Mouse (Mus musculus): Measurements from ENCODE around the gene Magee1. TPM values are rescaled to one million over a fixed set of nuclear protein-coding genes. Genes with fewer than 3 reads are reported as not detected.
"Not testable (repeated sequence)": the region's sequence is repeated elsewhere in the genome, so short reads cannot be mapped to it uniquely, and the experiment has no call there.

Gene Magee1
- total RNA-seq (2021): 1 to 10 TPM; 3.8 to 4.5 TPM

DNA sequence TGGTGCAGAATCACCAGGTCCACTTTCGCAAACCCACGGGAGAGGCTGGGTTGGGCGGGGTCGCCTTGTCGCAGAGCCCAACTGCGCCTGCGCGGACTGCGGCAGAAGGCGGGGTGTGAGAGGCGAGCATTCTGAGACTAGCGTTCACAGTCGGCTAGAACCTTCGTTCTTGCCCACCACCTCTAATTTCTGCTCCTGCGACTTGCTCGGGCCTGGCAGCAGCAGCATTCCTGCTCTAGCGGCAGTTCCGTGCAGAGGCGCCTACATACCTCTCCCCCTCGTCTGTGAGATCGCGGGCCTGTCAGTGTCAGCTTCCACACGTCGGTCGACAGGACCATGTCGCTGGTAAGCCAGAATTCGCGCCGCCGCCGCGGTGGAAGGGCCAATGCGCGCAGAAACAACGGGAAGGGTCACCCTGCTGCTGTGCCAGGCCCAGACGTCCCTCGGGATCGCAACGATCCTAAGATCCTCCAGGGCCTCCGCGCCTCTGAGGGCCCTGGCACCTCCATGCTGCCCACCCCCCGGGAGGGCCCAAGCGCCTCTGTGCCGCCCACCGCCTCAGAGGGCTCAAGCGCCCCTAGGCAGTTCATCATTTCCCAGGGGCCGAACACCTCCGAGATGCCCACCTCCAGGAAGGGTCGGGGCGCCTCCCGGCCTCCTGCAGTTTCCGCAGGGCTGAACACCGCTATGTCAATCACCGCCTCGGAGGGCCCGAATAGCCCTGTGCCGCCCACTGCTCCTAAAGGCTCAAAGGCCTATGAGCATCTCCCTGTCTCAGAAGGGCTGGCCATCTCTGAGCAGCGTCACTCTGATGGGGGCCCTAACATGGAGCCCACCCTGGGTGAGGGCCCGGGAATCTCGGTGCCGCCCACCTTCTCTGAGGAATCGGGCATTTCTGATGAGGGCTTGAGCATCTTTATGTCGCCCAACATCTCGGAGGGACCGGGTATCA lies at the start of gene Magee1:
TSS of gene Magee1 (plus strand) at position 104 of the 952 bp plus-strand sequence.
- intact Hi-C loops (cut with DNase I): loop anchor here (10.0 kb wide), 1 partner anchor 1136 kb away; the partner anchor contains the start of gene Rlim
- DNase-seq: peak; percentile 71 to 74

GRCm38 (mm10) chrX:105079151-105079550 lies 41.0 kb upstream of the Magee1 start:
- intact Hi-C loops (cut with DNase I): loop anchor here (1.0 kb wide), 1 partner anchor 9 kb away; no protein-coding TSS in a partner anchor
- DNase-seq: peak in 1 of 2 experiments; percentile 9

DNA sequence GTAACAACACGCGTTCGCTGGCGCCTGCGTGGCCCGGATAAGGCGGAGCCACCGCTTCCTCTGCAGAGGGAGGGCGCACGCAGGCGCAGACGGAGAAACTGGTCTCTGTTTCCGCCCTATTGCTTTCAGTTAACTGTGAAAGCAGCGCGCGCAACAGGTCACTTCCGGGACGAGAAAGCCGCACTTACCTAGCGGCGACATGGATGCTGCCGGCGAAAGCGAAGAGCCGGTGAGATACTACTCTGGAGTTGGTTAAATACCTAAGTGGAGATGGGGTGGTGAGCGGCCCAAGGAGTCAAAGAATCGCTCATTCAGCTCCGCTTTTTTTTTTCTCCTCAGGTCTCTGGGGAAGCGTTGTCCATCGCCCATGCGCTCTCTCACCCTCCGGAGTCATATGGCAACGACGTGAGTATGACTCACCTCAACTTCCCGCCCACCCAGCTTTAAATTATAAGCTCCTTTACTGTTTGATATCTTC lies 40.5 kb upstream of the Magee1 start, which contains the start of gene Pbdc1:
TSS of gene Pbdc1 (plus strand) at position 142 of the 478 bp plus-strand sequence.
- peak; percentile 82 to 92 for DNase-seq
- intact Hi-C loops (cut with DNase I): loop anchor here (1.0 kb wide), 1 partner anchor 9 kb away; no protein-coding TSS in a partner anchor

DNA sequence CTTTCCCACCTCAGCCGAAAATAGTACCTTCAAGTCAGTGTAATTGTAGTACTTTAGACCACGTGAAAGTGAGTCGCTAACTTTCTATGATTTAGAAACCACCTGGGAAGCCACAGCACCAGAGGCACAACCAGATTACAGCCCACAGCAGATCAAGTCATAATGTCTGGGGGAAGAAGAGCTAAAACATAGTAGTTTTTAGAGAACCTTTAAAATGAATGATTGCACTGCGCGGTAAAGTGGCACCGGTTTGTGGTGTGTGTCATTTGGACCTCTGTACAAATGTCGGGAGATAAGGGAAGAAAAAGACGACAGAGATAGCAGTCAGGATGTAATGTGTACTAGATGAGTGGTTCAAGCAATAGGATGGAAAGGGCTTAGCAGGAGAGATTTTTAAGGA lies 40.1 kb upstream of the Magee1 start:
- intact Hi-C loops (cut with DNase I): no loop called here
- DNase-seq: no peak

- intact Hi-C loops (cut with DNase I): not testable (repeated sequence)
These were observed 37.2 kb upstream of the Magee1 start for GRCm38 (mm10) chrX:105083013-105083412.

GRCm38 (mm10) chrX:105104175-105104574 lies 16.0 kb upstream of the Magee1 start:
- DNase-seq: peak in 1 of 2 experiments; percentile 11
- intact Hi-C loops (cut with DNase I): no loop called here

More at GRCm38 (mm10) chrX:105083013-105083412, 37.2 kb upstream of the Magee1 start:
- DNase-seq: not testable (repeated sequence)

DNA sequence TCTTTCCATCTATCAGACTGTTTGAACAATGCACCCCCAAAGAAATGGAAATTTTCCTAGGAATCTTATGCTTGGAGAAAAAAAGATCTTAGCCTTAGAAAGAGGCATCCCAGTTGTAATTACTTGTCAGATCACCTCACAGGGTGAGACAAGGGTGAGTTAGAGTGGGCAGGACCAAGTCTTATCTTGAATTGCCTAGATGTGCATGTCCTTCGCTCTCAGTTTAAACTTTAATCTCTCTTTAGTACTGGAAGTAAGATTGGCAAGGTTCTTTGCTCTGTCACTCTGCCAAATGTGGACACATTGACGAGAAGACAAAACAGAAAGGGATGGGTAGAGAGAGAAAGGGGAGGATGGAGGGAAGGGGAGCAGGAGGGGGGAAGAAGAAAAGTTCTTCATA lies 5.2 kb upstream of the Magee1 start:
- intact Hi-C loops (cut with DNase I): no loop called here
- no peak for DNase-seq

DNA sequence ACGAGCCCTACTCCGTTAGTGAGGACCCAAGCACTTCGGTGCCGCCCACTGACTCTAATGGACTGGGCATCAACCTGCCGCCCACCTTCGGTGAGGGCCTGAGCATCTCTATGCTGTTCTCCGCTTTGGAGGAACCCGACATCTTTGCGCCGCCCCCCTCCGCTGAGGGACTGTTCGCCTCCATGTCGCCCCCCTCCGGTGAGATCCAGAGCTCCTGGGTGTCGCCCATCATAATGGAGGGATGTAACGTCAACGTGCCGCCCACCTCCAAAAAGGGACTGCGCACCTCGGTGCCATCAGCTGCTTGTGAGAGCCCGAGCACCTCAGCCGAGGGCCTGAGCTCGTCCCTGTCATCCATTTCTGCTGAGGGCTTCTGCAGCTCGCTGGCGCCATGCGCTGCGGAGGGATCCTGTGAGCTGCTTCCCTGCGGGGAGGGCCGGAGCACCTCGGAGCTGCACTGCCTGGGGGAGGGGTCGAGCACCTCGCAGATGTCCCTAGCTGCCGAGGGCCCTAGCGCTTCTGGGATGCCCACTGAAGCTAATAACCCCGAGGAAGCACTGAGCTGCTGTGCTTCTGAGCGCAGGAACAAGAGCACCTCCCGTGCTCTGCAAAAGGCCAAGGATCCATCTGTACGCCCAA lies 1.2 kb downstream of the Magee1 start:
- intact Hi-C loops (cut with DNase I): loop anchor here (10.0 kb wide), 1 partner anchor 1137 kb away; the partner anchor contains the start of gene Rlim
- DNase-seq: peak; percentile 73 to 74

DNA sequence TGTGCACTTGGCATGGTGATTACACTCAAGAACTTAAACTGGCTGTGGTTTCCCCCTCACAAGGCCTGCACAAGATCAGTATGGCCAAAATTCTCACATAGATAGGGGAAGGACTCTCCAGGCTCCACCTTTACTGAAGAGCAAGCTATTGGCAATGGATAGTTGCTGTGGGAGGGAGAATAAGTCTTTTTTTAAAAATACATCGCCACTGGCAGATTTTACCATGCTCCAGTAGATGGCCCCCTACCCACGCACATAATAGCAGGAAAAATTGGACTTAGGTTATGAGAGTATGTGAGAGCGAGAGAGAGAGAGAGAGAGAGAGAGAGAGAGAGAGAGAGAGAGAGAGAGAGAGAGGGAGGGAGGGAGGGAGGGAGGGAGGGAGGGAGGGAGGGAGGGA lies 4.7 kb downstream of the Magee1 start:
- no peak for DNase-seq
- intact Hi-C loops (cut with DNase I): loop anchor here (10.0 kb wide), 1 partner anchor 1140 kb away; the partner anchor contains the start of gene Rlim

DNA sequence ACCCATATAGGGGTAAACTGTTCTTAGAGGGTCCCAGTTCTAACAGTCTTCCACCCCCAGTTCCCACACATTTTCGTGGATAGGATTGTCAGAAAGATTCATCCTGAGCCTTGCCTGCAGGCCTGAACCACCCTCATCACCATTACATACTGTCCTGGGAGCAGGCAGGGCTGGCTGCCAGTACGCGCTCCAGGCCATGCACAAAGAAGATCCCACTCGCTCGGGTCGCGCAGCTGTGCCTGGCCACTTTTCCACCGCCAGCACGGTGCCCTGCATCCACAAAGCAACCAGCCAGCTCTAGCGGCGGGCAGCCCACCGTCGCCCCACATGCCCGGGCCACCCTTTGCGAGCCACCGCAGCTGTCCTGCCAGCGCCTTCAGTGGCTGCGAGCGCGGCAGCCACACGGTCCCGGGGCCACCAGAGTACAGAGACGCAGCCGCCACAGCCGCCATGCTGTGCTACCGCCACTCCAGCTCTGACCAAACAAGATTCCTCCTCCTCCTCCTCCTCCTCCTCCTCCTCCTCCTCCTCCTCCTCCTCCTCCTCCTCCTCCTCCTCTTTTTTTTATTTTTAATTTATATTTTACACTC lies 31.8 kb downstream of the Magee1 start:
- DNase-seq: no peak

GRCm38 (mm10) chrX:105165007-105165406 lies 44.8 kb downstream of the Magee1 start:
- DNase-seq; intact Hi-C loops (cut with DNase I): not testable (repeated sequence)

More for the DNA sequence above, 31.8 kb downstream of the Magee1 start:
- intact Hi-C loops (cut with DNase I): no loop called here

- intact Hi-C loops (cut with DNase I): no loop called here
- no peak for DNase-seq
These were observed 47.0 kb downstream of the Magee1 start for GRCm38 (mm10) chrX:105167217-105167616.

Other genes with a start within 250 kb of the Magee1 start
- 1 to 10 TPM; 5.4 to 8.4 TPM for gene Pbdc1, start 40.6 kb upstream of the Magee1 start, total RNA-seq (2021)